Mouse (Mus musculus) erythroblast, adult 5-6 weeks (primary cell): ENCODE data around the gene Olfr98. TPM values are rescaled to one million over a fixed set of nuclear protein-coding genes. Genes with fewer than 3 reads are reported as not detected.

Experiments used
- total RNA-seq, 2 experiments: library from RNA; stranded (forward) in 1 of 2; stranded (reverse) in 1 of 2; fragments of 150-400 nt in 1 of 2; fragments of 200-764, 138-1000 nt in 1 of 2; gene quantifications; 2 replicates each; pipeline versions ENCODE4 v1.2.3 to v1.2.4; 2015 to 2017; ENCODE audit warnings: low replicate concordance in 2 of 2

Gene Olfr98
- total RNA-seq, 2 experiments from 2014 or later = not detected

Other genes starting within 250 kb of the Olfr98 start
- gene Mog, start 240.4 kb downstream of the Olfr98 start, total RNA-seq (2015; ENCODE audit: low replicate concordance) = not detected in 2 replicates
- gene Mog, start 240.4 kb downstream of the Olfr98 start, total RNA-seq (2017; ENCODE audit: low replicate concordance) = not detected in 2 replicates
- 0.42 and 1.2 TPM in 2 replicates for gene Gabbr1, start 217.8 kb downstream of the Olfr98 start, total RNA-seq (2015; ENCODE audit: low replicate concordance)
- gene Gabbr1, start 217.8 kb downstream of the Olfr98 start, total RNA-seq (2017; ENCODE audit: low replicate concordance) = 0.85 and 1.1 TPM in 2 replicates
- gene Olfr90, start 175.2 kb downstream of the Olfr98 start, total RNA-seq (2015; ENCODE audit: low replicate concordance) = not detected in 2 replicates
- not detected in 2 replicates for gene Olfr90, start 175.2 kb downstream of the Olfr98 start, total RNA-seq (2017; ENCODE audit: low replicate concordance)
- gene Olfr91, start 165.5 kb downstream of the Olfr98 start, total RNA-seq (2015; ENCODE audit: low replicate concordance) = not detected in 2 replicates
- not detected in 2 replicates for gene Olfr91, start 165.5 kb downstream of the Olfr98 start, total RNA-seq (2017; ENCODE audit: low replicate concordance)
- not detected in 2 replicates for gene Olfr92, start 143.7 kb downstream of the Olfr98 start, total RNA-seq (2015; ENCODE audit: low replicate concordance)
- not detected in 2 replicates for gene Olfr92, start 143.7 kb downstream of the Olfr98 start, total RNA-seq (2017; ENCODE audit: low replicate concordance)
- gene Olfr93, start 102.3 kb downstream of the Olfr98 start, total RNA-seq (2015; ENCODE audit: low replicate concordance) = not detected in 2 replicates
- gene Olfr93, start 102.3 kb downstream of the Olfr98 start, total RNA-seq (2017; ENCODE audit: low replicate concordance) = not detected in 2 replicates
- gene Ubd, start 69.9 kb downstream of the Olfr98 start, total RNA-seq (2015; ENCODE audit: low replicate concordance) = 5.4 TPM in 1 of 2 replicates, not detected in the other
- 1.7 and 4.7 TPM in 2 replicates for gene Ubd, start 69.9 kb downstream of the Olfr98 start, total RNA-seq (2017; ENCODE audit: low replicate concordance)
- not detected in 2 replicates for gene Olfr94, start 62.8 kb downstream of the Olfr98 start, total RNA-seq (2015; ENCODE audit: low replicate concordance)
- not detected in 2 replicates for gene Olfr94, start 62.8 kb downstream of the Olfr98 start, total RNA-seq (2017; ENCODE audit: low replicate concordance)
- not detected in 2 replicates for gene Olfr95, start 50.6 kb downstream of the Olfr98 start, total RNA-seq (2015; ENCODE audit: low replicate concordance)
- gene Olfr95, start 50.6 kb downstream of the Olfr98 start, total RNA-seq (2017; ENCODE audit: low replicate concordance) = not detected in 2 replicates
- gene Olfr96, start 43.6 kb downstream of the Olfr98 start, total RNA-seq (2015; ENCODE audit: low replicate concordance) = not detected in 2 replicates
- gene Olfr96, start 43.6 kb downstream of the Olfr98 start, total RNA-seq (2017; ENCODE audit: low replicate concordance) = not detected in 2 replicates
- not detected in 2 replicates for gene Olfr97, start 26.4 kb downstream of the Olfr98 start, total RNA-seq (2015; ENCODE audit: low replicate concordance)
- not detected in 2 replicates for gene Olfr97, start 26.4 kb downstream of the Olfr98 start, total RNA-seq (2017; ENCODE audit: low replicate concordance)
- not detected in 2 replicates for gene H2-M3, start 6.5 kb upstream of the Olfr98 start, total RNA-seq (2015; ENCODE audit: low replicate concordance)
- gene H2-M3, start 6.5 kb upstream of the Olfr98 start, total RNA-seq (2017; ENCODE audit: low replicate concordance) = 2.9 and 3.3 TPM in 2 replicates
- not detected in 2 replicates for gene Olfr99, start 19.7 kb upstream of the Olfr98 start, total RNA-seq (2015; ENCODE audit: low replicate concordance)
- gene Olfr99, start 19.7 kb upstream of the Olfr98 start, total RNA-seq (2017; ENCODE audit: low replicate concordance) = 1.7 TPM in 1 of 2 replicates, not detected in the other
- not detected in 2 replicates for gene Olfr101, start 40.6 kb upstream of the Olfr98 start, total RNA-seq (2015; ENCODE audit: low replicate concordance)
- gene Olfr101, start 40.6 kb upstream of the Olfr98 start, total RNA-seq (2017; ENCODE audit: low replicate concordance) = not detected in 2 replicates
- gene Olfr102, start 53.3 kb upstream of the Olfr98 start, total RNA-seq (2015; ENCODE audit: low replicate concordance) = not detected in 2 replicates
- not detected in 2 replicates for gene Olfr102, start 53.3 kb upstream of the Olfr98 start, total RNA-seq (2017; ENCODE audit: low replicate concordance)
- gene Olfr103, start 75.9 kb upstream of the Olfr98 start, total RNA-seq (2015; ENCODE audit: low replicate concordance) = not detected in 2 replicates
- gene Olfr103, start 75.9 kb upstream of the Olfr98 start, total RNA-seq (2017; ENCODE audit: low replicate concordance) = not detected in 2 replicates
- not detected in 2 replicates for gene Olfr104-ps, start 95.8 kb upstream of the Olfr98 start, total RNA-seq (2015; ENCODE audit: low replicate concordance)
- not detected in 2 replicates for gene Olfr104-ps, start 95.8 kb upstream of the Olfr98 start, total RNA-seq (2017; ENCODE audit: low replicate concordance)
- not detected in 2 replicates for gene Olfr105-ps, start 115.3 kb upstream of the Olfr98 start, total RNA-seq (2015; ENCODE audit: low replicate concordance)
- not detected in 2 replicates for gene Olfr105-ps, start 115.3 kb upstream of the Olfr98 start, total RNA-seq (2017; ENCODE audit: low replicate concordance)
- not detected in 2 replicates for gene Olfr106-ps, start 126.6 kb upstream of the Olfr98 start, total RNA-seq (2015; ENCODE audit: low replicate concordance)
- gene Olfr106-ps, start 126.6 kb upstream of the Olfr98 start, total RNA-seq (2017; ENCODE audit: low replicate concordance) = not detected in 2 replicates
- not detected in 2 replicates for gene Olfr107, start 135.5 kb upstream of the Olfr98 start, total RNA-seq (2015; ENCODE audit: low replicate concordance)
- 0.56 TPM in 1 of 2 replicates, not detected in the other for gene Olfr107, start 135.5 kb upstream of the Olfr98 start, total RNA-seq (2017; ENCODE audit: low replicate concordance)
- gene Olfr108, start 181.7 kb upstream of the Olfr98 start, total RNA-seq (2015; ENCODE audit: low replicate concordance) = not detected in 2 replicates
- not detected in 2 replicates for gene Olfr108, start 181.7 kb upstream of the Olfr98 start, total RNA-seq (2017; ENCODE audit: low replicate concordance)
- not detected in 2 replicates for gene Olfr109, start 195.2 kb upstream of the Olfr98 start, total RNA-seq (2015; ENCODE audit: low replicate concordance)
- gene Olfr109, start 195.2 kb upstream of the Olfr98 start, total RNA-seq (2017; ENCODE audit: low replicate concordance) = not detected in 2 replicates
- gene H2-M2, start 219.8 kb upstream of the Olfr98 start, total RNA-seq (2015; ENCODE audit: low replicate concordance) = not detected in 2 replicates
- 0.34 TPM in 1 of 2 replicates, not detected in the other for gene H2-M2, start 219.8 kb upstream of the Olfr98 start, total RNA-seq (2017; ENCODE audit: low replicate concordance)
- gene Olfr110, start 228.7 kb upstream of the Olfr98 start, total RNA-seq (2015; ENCODE audit: low replicate concordance) = not detected in 2 replicates
- not detected in 2 replicates for gene Olfr110, start 228.7 kb upstream of the Olfr98 start, total RNA-seq (2017; ENCODE audit: low replicate concordance)
- gene Olfr111, start 244.3 kb upstream of the Olfr98 start, total RNA-seq (2015; ENCODE audit: low replicate concordance) = not detected in 2 replicates
- not detected in 2 replicates for gene Olfr111, start 244.3 kb upstream of the Olfr98 start, total RNA-seq (2017; ENCODE audit: low replicate concordance)